Mouse (Mus musculus) layer of hippocampus, postnatal 25 days (tissue): ENCODE data around the gene Stk11. TPM values are rescaled to one million over a fixed set of nuclear protein-coding genes. Genes with fewer than 3 reads are reported as not detected.

Experiments
- total RNA-seq, 2 experiments: library from RNA; stranded (reverse); gene quantifications; 2 replicates each; pipeline ENCODE4 v1.2.3; 2021

Stk11 gene
- total RNA-seq, 2 experiments from 2014 or later = 89.1 to 94.3 TPM

Other genes with a start within 250 kb of the Stk11 start
- gene Prtn3, start 241.3 kb upstream of the Stk11 start, total RNA-seq = 1 to 10 TPM; 1.1 to 1.4 TPM
- gene Plppr3, start 241.2 kb upstream of the Stk11 start, total RNA-seq = 10 to 100 TPM; 32.4 to 34.4 TPM
- gene Elane, start 229.6 kb upstream of the Stk11 start, total RNA-seq = not detected
- gene Cfd, start 224.9 kb upstream of the Stk11 start, total RNA-seq = not detected
- gene Med16, start 206.9 kb upstream of the Stk11 start, total RNA-seq = 10 to 100 TPM; 55.5 to 56.2 TPM
- not detected for gene Gm26602, start 204.9 kb upstream of the Stk11 start, total RNA-seq
- 1 to 10 TPM; 6.6 to 6.7 TPM for gene Kiss1r, start 198.8 kb upstream of the Stk11 start, total RNA-seq
- gene R3hdm4, start 194.6 kb upstream of the Stk11 start, total RNA-seq = 100 to 1,000 TPM; 428 to 450 TPM
- 1 to 10 TPM; 4.6 to 6.9 TPM for gene Arid3a, start 188.8 kb upstream of the Stk11 start, total RNA-seq
- 10 to 100 TPM; 42.9 to 45.8 TPM for gene Wdr18, start 155.7 kb upstream of the Stk11 start, total RNA-seq
- under 1 TPM; 0.12 to 0.15 TPM for gene Grin3b, start 145.1 kb upstream of the Stk11 start, total RNA-seq
- gene Tmem259, start 131.5 kb upstream of the Stk11 start, total RNA-seq = 100 to 1,000 TPM; 125 to 131 TPM
- 1 to 10 TPM; 5.8 to 6.0 TPM for gene Cnn2, start 127.2 kb upstream of the Stk11 start, total RNA-seq
- gene Abca7, start 119.3 kb upstream of the Stk11 start, total RNA-seq = 10 to 100 TPM in 1 of 2 experiments, 1 to 10 TPM in 1; 9.6 to 10.2 TPM
- 1 to 10 TPM; 3.3 to 4.3 TPM for gene Arhgap45, start 99.2 kb upstream of the Stk11 start, total RNA-seq
- 10 to 100 TPM; 86.6 to 91.0 TPM for gene Polr2e, start 76.0 kb upstream of the Stk11 start, total RNA-seq
- gene Gpx4, start 68.6 kb upstream of the Stk11 start, total RNA-seq = 100 to 1,000 TPM; 486 to 515 TPM
- 10 to 100 TPM; 14.5 to 22.0 TPM for gene Sbno2, start 10.2 kb upstream of the Stk11 start, total RNA-seq
- 100 to 1,000 TPM; 338 to 391 TPM for gene Atp5d, start 22.8 kb downstream of the Stk11 start, total RNA-seq
- 100 to 1,000 TPM; 399 to 401 TPM for gene Cbarp, start 25.0 kb downstream of the Stk11 start, total RNA-seq
- 10 to 100 TPM; 61.4 to 82.4 TPM for gene Midn, start 32.5 kb downstream of the Stk11 start, total RNA-seq
- gene Cirbp, start 50.2 kb downstream of the Stk11 start, total RNA-seq = 10 to 100 TPM; 69.5 to 97.5 TPM
- 1 to 10 TPM; 5.8 to 6.2 TPM for gene 1600002K03Rik, start 57.1 kb downstream of the Stk11 start, total RNA-seq
- 10 to 100 TPM; 11.9 to 12.7 TPM for gene Efna2, start 63.7 kb downstream of the Stk11 start, total RNA-seq
- 10 to 100 TPM; 39.5 to 48.9 TPM for gene Mum1, start 110.6 kb downstream of the Stk11 start, total RNA-seq
- gene Ndufs7, start 133.3 kb downstream of the Stk11 start, total RNA-seq = 100 to 1,000 TPM; 196 to 223 TPM
- gene Gamt, start 145.2 kb downstream of the Stk11 start, total RNA-seq = 10 to 100 TPM; 43.1 to 54.7 TPM
- 10 to 100 TPM; 76.8 to 91.2 TPM for gene Dazap1, start 145.7 kb downstream of the Stk11 start, total RNA-seq
- 100 to 1,000 TPM; 790 to 900 TPM for gene Rps15, start 176.7 kb downstream of the Stk11 start, total RNA-seq
- 100 to 1,000 TPM; 101 to 115 TPM for gene Apc2, start 180.2 kb downstream of the Stk11 start, total RNA-seq
- 10 to 100 TPM; 20.7 to 26.3 TPM for gene 2310011J03Rik, start 204.7 kb downstream of the Stk11 start, total RNA-seq
- 1 to 10 TPM; 2.3 to 2.8 TPM for gene Pcsk4, start 213.7 kb downstream of the Stk11 start, total RNA-seq
- 10 to 100 TPM in 1 of 2 experiments, 1 to 10 TPM in 1; 9.7 to 10.6 TPM for gene Reep6, start 214.2 kb downstream of the Stk11 start, total RNA-seq
- 1 to 10 TPM; 3.8 to 5.5 TPM for gene Adamtsl5, start 232.6 kb downstream of the Stk11 start, total RNA-seq
- gene Plk5, start 240.7 kb downstream of the Stk11 start, total RNA-seq = 10 to 100 TPM; 14.6 to 16.9 TPM